Mouse (Mus musculus) c-Kit-positive CD71-positive TER-119-negative erythroid progenitor cells, embryonic 14.5 days (primary cell): ENCODE data around the gene Ndufaf8.
A peak's percentile ranks its signal among the peaks of the same experiment; 100 is the strongest.

Source experiments
- DNase-seq: peaks from one replicate; pipeline ENCODE4 v3.0.0-alpha.2; 2013; ENCODE audit warnings: low read depth

Gene Ndufaf8

DNA sequence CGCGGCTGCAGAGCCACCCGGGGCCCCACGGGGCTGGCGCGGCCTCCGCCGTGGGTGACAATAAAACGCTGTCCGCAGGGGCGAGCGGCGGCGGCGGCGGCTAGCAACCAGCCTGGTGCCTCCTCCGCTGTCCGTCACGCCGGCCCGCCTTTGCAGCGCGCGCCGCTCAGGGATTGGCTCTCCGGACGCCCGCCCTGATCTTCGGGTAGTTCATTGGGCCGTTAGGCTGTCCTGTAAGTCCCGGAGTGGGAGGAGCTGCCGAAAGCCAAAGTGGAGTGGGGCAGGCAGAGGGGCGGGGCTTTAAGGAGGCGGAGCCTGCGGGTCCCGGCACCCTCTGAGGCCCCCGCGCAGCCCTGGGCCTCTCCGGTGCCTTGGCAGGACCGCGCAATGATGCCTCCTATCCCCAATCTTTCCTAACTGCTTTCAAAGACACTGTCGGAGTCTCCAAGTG is 12.0 kb upstream of the Ndufaf8 start, which contains the start of gene Cep131:
TSS of gene Cep131 (minus strand) at position 126 of the 451 bp plus-strand sequence.
- DNase-seq = peak; percentile 98

- no peak for DNase-seq
Measured at GRCm38 (mm10) chr11:120090661-120091060, 8.1 kb upstream of the Ndufaf8 start.

- DNase-seq = no peak
Measured at GRCm38 (mm10) chr11:120092817-120093591, 5.7 kb upstream of the Ndufaf8 start.

GRCm38 (mm10) chr11:120101036-120101435 is 2.3 kb downstream of the Ndufaf8 start:
- DNase-seq = peak; percentile 61

DNA sequence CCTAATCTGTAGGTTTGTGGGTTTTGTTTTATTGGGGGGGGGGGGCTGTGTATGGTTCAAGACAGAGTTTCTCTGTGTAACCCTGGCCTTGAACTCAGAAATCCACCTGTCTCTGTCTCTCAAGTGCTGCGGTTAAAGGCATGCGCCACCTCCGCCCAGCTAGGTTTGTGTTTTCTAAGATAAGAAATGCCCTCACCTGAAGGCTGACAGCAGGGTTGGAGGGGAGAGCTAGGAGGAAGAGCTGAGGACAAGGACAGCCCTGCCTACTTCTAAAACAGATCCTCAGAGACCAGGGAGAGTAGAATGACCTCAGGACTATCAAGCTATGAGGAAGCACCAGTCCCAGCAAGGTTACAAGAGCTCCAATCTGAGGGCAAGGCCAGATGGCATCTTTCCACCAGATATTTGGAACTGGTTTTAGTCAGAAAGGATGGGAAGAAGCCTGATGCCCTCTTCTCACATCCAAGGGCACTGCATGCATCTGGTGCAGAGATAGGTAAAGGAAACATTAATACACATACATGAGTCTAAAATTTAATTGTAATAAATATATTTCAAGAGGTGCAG is 4.8 kb downstream of the Ndufaf8 start:
- DNase-seq = no peak

GRCm38 (mm10) chr11:120107026-120107425 is 8.3 kb downstream of the Ndufaf8 start:
- DNase-seq = no peak

GRCm38 (mm10) chr11:120107796-120108195 is 9.1 kb downstream of the Ndufaf8 start:
- no peak for DNase-seq

- DNase-seq = no peak
Measured at GRCm38 (mm10) chr11:120109558-120110210, 11.0 kb downstream of the Ndufaf8 start.

DNA sequence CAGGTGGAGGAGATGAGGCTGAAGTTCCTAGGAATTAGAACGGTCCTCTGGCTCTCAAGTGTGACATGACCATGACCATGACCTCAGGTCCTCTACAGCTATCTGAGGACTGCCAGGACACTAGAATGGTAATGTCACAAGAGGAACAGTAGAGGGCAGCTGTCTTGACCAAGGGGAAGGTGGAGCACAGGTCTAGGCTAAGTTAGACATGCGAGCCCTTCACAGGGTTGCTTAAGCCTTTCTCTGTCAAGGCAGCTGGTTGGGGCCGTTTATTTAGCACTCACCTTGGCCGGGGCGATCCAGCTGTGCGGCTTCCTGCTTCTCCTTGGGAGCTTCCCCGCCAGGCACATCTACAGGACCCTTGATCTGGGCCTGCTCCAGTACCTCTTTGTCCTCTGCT is 11.8 kb downstream of the Ndufaf8 start:
- DNase-seq = no peak

- no peak for DNase-seq
Measured at GRCm38 (mm10) chr11:120111033-120111432, 12.3 kb downstream of the Ndufaf8 start.

- no peak for DNase-seq
Measured at GRCm38 (mm10) chr11:120112136-120112535, 13.4 kb downstream of the Ndufaf8 start.

DNA sequence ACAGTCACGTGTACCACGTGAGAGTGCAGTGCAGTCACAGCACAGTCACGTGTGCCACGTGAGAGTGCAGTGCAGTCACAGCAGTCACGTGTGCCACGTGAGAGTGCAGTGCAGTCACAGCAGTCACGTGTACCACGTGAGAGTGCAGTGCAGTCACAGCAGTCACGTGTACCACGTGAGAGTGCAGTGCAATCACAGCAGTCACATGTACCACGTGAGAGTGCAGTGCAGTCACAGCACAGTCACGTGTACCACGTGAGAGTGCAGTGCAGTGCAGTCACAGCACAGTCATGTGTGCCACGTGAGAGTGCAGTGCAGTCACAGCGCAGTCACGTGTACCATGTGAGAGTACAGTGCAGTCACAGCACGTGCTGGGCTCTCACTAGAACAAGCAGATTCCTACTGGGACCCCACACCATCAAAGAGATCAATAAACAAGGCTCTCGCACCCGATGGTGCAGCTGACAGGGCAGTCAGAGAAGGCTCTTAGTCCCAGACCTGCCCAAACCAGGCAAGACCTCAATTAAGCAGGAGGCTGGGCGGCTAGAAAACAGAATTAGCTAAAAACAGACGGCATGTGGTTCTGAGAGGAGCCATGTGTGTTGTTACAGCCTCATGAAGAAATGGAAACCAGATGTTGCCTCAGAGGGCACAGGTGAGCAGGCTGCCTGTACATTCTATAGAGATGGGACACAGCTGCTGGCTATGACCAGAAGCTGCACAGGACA is 15.9 kb downstream of the Ndufaf8 start:
- DNase-seq = no peak

DNA sequence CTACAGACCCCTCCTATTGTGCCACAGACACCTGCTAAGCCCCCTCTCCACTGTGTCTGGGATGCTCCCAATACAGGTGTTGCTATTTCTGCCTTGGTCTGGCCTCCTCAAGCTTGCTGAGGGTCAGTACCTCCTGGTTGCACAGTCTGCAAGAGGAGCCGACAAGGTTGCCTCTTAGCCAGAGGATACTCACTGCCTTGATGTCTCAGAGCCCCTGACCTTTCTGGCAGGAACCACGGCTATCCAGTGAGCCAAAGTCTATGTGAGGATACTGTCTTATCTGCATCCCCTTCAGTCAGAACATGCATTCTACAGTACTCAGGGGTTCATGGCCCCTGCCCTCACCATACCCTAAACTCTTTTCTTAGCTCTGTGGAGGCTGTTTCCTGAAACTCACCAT is 18.9 kb downstream of the Ndufaf8 start:
- DNase-seq = no peak

DNA sequence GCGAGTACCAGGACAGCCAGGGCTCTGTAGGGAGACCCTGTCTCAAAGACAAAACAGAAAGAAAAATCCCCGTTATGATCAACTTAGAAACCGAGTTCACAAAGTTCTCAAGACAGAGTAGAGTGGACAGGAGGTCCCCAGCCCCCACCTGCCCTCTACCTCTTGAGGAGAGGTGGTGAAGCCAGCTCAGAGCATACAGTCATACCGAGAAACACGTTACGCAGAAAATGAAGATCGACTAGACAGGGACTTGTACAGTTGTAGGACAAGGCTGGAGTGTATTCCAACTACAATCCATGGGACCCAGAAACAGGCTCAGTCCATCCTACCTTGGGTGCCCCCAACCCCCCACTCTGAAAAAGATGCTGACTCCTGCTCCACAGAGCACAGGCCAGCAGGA is 20.4 kb downstream of the Ndufaf8 start:
- DNase-seq = no peak

DNA sequence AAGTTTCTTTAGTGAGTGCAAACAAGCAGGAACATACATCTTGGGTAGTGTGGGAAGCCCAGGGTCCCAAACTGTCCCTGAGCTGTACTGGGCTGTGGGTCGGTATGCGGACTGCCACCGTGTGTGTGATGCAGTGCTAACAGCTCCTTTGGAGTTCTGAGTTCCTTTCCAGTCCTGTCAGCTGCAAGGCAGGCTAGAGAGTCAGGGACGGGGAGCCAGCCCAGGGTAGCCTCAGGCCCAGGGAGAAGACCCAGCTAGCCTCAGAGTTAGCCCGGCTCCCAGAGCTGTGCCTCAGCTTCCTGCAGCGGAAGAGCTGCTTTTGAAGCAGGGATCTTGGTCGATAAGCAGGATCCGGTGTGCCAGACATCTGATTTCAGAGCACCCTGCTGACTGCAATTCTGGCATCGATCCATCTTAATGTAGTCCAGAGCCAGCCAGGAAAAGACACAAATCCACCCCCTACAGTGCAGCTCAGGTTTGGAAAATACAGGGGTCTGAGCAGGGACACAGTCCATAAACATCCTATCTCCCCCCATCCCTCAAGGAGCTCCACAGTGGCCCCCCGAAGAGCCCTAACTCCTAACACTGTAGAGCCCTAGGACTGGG is 21.3 kb downstream of the Ndufaf8 start:
- no peak for DNase-seq

- DNase-seq = no peak
Measured at GRCm38 (mm10) chr11:120120642-120121420, 22.1 kb downstream of the Ndufaf8 start.

DNA sequence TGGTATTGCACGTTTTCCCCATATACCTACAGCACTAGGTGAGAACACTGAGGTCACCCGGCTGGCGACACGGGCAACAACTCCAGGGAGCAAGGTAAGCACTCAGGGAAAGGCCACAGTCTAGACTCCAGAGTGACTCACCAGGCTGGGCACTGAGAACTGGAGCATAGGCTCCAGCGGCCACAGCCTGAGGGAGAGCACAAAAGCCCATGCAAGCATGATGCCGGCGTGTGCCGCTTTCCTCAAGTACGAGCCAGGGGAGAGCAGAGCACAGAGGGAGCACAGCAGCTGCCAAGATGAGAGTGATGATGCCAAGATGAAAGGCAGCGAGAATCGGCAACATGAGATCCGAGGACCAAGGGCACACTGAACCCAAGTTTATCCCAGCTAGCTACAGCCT is 23.4 kb downstream of the Ndufaf8 start:
- DNase-seq = no peak

DNA sequence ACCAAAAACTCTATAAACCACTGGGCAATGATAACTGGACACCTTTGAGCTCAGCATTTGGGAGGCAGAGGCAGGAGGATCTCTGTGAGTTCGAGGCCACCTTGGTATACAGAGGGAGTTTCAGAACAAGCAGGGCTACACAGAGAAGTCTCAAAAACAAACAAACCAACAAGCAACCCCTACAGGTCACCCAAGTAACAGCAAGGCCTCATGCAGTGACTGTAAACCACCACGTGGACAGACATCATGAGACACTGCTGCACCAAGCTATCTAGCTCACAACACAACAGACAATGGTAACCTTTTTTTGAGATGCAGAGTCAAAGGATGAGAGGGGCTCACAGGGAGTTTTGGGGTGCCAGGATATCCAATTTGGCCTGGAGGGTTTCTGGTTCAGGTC is 28.1 kb downstream of the Ndufaf8 start:
- DNase-seq = no peak

- DNase-seq = no peak
Measured at GRCm38 (mm10) chr11:120129281-120129680, 30.6 kb downstream of the Ndufaf8 start.

GRCm38 (mm10) chr11:120134148-120134547 is 35.4 kb downstream of the Ndufaf8 start:
- no peak for DNase-seq

GRCm38 (mm10) chr11:120134847-120135530 is 36.3 kb downstream of the Ndufaf8 start:
- DNase-seq = no peak
